Mouse (Mus musculus): ENCODE data around the gene Cox15. TPM values are rescaled to one million over a fixed set of nuclear protein-coding genes. Genes with fewer than 3 reads are reported as not detected.

Gene Cox15
- polyA plus RNA-seq, 2 experiments = 3.2 to 8.0 TPM

DNA sequence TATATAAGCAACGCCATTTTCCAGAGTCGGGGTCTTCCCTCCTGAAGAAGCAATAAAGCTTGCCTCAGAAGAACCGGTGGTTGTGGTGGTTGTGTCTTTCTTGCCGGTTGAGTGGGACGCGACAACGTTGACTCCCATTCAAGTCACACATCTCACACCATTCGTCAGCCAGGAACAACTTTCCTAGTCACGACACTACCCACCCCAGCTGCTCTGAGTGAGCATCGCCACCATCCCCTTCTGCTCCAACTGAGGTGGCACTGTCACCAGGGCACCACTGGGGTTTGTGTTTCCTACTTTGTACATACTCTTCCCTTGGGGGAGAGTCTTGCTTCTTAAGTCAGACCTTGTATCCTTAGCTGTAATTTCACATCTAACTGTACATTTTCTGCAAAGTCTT is 14.4 kb downstream of the Cox15 start:
- ATAC-seq (ENCODE audit: insufficient read depth) = no peak
- H3K9me3 ChIP-seq (ENCODE audit: control insufficient read depth, low read length) = no peaks in the 10 kb centered on the region

DNA sequence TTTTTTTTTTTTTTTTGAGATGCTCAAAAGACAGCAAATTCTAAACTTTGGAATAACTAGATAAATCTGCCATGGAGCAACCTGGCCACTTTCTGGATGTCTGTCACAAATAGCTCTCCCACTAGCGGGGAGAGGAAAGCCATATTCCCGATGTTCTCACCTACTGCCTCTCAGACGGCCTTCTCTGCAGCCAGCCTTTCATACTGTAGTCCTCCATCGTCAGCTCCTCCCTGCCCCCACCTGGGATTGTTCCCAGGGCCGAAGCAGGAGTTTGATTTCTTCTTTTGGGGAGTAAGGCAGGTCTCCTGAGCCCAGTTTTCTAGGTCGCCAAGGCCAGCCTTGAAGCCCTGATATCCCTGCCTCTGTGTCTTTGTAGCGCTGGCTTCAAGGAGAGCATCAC is 21.6 kb downstream of the Cox15 start:
- no peak overlapping the region for H3K4me3 ChIP-seq (ENCODE audit: insufficient read depth in 1 of 2, low read depth in 2 of 2, low read length in 2 of 2)
- 68% methylated on average over 7 of the region's 7 CpGs for WGBS (ENCODE audit: insufficient replicate concordance)
- DNase-seq (ENCODE audit: low read depth in 3 of 3, low spot score in 3 of 3) = no peak
- H3K4me2 ChIP-seq (ENCODE audit: low read depth) = no peak overlapping the region
- H3K9ac ChIP-seq (replicated peaks) = no peak overlapping the region
- H3K27ac ChIP-seq = no peak overlapping the region
- no peak for ATAC-seq (ENCODE audit: insufficient read depth)
- H3K27me3 ChIP-seq (ENCODE audit: control insufficient read depth, insufficient read depth, low read length) = no peaks in the 10 kb centered on the region
- peaks cover 8% of the 10 kb centered on the region for H3K36me3 ChIP-seq (replicated peaks; ENCODE audit: control insufficient read depth, insufficient read depth, low read depth)
- H3K9me3 ChIP-seq (ENCODE audit: control insufficient read depth, low read length) = no peaks in the 10 kb centered on the region
- peaks cover 2 to 4% of the 10 kb centered on the region in 2 experiments; a peak in 1 of 4 replicates for H3K4me1 ChIP-seq (replicated peaks; ENCODE audit: control insufficient read depth in 2 of 2, insufficient read depth in 2 of 2, low read length in 1 of 2)
- TF ChIP-seq CTCF (IDR thresholded peaks at IDR 0.05; ENCODE audit: low read depth) (no peak), EP300 (IDR thresholded peaks at IDR 0.05; ENCODE audit: low read depth) (no peak)

More for the DNA sequence above, 14.4 kb downstream of the Cox15 start:
- Histone ChIP-seq H3K4me3 (ENCODE audit: insufficient read depth in 1 of 2, low read depth in 2 of 2, low read length in 2 of 2) (no peak overlapping the region), H3K4me1 (replicated peaks; ENCODE audit: control insufficient read depth in 2 of 2, insufficient read depth in 2 of 2, low read length in 1 of 2) (no peaks in the 10 kb centered on the region), H3K9ac (replicated peaks) (no peak overlapping the region), H3K27me3 (ENCODE audit: control insufficient read depth, insufficient read depth, low read length) (no peaks in the 10 kb centered on the region), H3K36me3 (replicated peaks; ENCODE audit: control insufficient read depth, insufficient read depth, low read depth) (peaks cover 53% of the 10 kb centered on the region), H3K4me2 (ENCODE audit: low read depth) (no peak overlapping the region), H3K27ac (no peak overlapping the region)
- no peak for TF ChIP-seq CTCF (IDR thresholded peaks at IDR 0.05; ENCODE audit: low read depth)
- no peak for TF ChIP-seq EP300 (IDR thresholded peaks at IDR 0.05; ENCODE audit: low read depth)
- no peak for DNase-seq (ENCODE audit: low read depth in 3 of 3, low spot score in 3 of 3)
- WGBS (ENCODE audit: insufficient replicate concordance) = 86% methylated on average over 10 of the region's 10 CpGs

DNA sequence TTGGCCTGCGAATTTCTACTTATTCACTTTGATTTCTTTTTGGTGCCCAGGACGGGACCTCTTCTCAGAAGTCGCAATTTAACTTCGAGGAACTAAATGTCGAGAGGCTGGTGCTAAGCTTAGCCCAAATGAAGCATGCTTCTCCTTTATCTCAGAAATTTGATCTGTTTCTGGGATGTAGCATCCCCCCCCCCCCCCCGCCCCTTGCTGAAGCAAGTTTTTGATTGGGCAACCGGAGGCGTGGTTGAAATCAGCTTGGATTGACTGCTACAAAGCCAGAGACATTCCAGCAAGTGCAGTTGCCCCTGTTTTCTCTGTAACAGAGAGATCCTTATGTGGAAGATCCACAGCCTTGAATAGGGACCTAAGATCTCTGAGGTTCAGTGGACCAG is 22.8 kb downstream of the Cox15 start:
- no peak for TF ChIP-seq CTCF (IDR thresholded peaks at IDR 0.05; ENCODE audit: low read depth)
- TF ChIP-seq EP300 (IDR thresholded peaks at IDR 0.05; ENCODE audit: low read depth) = no peak
- no peaks in the 10 kb centered on the region for H3K9me3 ChIP-seq (ENCODE audit: control insufficient read depth, low read length)
- DNase-seq (ENCODE audit: low read depth in 3 of 3, low spot score in 3 of 3) = no peak

DNA sequence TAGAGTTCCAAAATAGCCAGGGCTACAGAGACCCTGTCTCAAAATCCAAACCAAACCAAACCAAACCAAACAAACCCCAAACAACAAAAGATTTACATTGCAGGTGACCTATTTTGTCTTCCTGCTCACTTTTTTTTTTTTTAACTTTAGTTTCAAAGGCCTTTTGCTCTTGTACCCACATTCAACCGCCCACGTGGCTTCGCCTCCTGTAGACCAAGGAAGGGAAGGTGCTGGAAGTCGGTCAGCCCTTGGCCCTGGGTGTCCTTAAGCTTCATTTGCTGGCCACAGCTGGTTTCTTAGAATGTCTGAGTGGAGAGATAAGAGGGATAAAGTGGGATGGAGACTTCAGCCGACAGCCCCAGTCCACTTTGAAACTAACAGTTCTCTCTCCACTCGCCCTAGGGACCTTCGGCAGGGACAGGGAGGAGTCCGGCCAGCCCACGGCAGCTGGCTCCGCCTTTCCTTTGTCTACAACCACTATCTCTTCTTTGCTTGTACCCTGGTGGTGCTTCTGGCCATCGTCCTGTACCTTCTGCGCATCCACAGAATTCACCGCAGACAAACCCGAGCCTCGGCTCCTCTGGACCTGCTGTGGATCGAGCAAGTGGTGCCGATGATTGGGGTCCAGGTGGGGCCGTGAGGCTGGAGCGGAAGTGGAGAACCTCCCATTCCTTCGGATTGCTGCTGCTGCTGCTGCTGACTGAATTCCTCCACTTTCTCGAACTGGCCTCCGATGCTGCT is 23.3 kb downstream of the Cox15 start:
- Histone ChIP-seq H3K9me3 (ENCODE audit: control insufficient read depth, low read length) (no peaks in the 10 kb centered on the region), H3K36me3 (replicated peaks; ENCODE audit: control insufficient read depth, insufficient read depth, low read depth) (peaks cover 6% of the 10 kb centered on the region), H3K4me2 (ENCODE audit: low read depth) (no peak overlapping the region; the same call in 1 of the 2 replicates), H3K27me3 (ENCODE audit: control insufficient read depth, insufficient read depth, low read length) (no peaks in the 10 kb centered on the region), H3K4me1 (replicated peaks; ENCODE audit: control insufficient read depth in 2 of 2, insufficient read depth in 2 of 2, low read length in 1 of 2) (peaks cover 3 to 4% of the 10 kb centered on the region in 2 experiments; a peak in 1 of 4 replicates), H3K4me3 (ENCODE audit: insufficient read depth in 1 of 2, low read depth in 2 of 2, low read length in 2 of 2) (no peak overlapping the region), H3K9ac (replicated peaks) (no peak overlapping the region), H3K27ac (no peak overlapping the region)
- ATAC-seq (ENCODE audit: insufficient read depth) (no peak), DNase-seq (ENCODE audit: low read depth in 3 of 3, low spot score in 3 of 3) (no peak)
- no peak for TF ChIP-seq EP300 (IDR thresholded peaks at IDR 0.05; ENCODE audit: low read depth)
- TF ChIP-seq CTCF (IDR thresholded peaks at IDR 0.05; ENCODE audit: low read depth) = no peak
- 54% methylated on average over 22 of the region's 22 CpGs for WGBS (ENCODE audit: insufficient replicate concordance)

More for the DNA sequence above, 22.8 kb downstream of the Cox15 start:
- no peak overlapping the region for H3K27ac ChIP-seq
- no peak overlapping the region; the same call in 1 of the 2 replicates for H3K4me2 ChIP-seq (ENCODE audit: low read depth)
- H3K27me3 ChIP-seq (ENCODE audit: control insufficient read depth, insufficient read depth, low read length) = no peaks in the 10 kb centered on the region
- ATAC-seq (ENCODE audit: insufficient read depth) = no peak
- peaks cover 3 to 4% of the 10 kb centered on the region in 2 experiments; a peak in 1 of 4 replicates for H3K4me1 ChIP-seq (replicated peaks; ENCODE audit: control insufficient read depth in 2 of 2, insufficient read depth in 2 of 2, low read length in 1 of 2)
- H3K4me3 ChIP-seq (ENCODE audit: insufficient read depth in 1 of 2, low read depth in 2 of 2, low read length in 2 of 2) = no peak overlapping the region
- 63% methylated on average over 8 of the region's 8 CpGs for WGBS (ENCODE audit: insufficient replicate concordance)
- no peak overlapping the region for H3K9ac ChIP-seq (replicated peaks)
- H3K36me3 ChIP-seq (replicated peaks; ENCODE audit: control insufficient read depth, insufficient read depth, low read depth) = peaks cover 6% of the 10 kb centered on the region

DNA sequence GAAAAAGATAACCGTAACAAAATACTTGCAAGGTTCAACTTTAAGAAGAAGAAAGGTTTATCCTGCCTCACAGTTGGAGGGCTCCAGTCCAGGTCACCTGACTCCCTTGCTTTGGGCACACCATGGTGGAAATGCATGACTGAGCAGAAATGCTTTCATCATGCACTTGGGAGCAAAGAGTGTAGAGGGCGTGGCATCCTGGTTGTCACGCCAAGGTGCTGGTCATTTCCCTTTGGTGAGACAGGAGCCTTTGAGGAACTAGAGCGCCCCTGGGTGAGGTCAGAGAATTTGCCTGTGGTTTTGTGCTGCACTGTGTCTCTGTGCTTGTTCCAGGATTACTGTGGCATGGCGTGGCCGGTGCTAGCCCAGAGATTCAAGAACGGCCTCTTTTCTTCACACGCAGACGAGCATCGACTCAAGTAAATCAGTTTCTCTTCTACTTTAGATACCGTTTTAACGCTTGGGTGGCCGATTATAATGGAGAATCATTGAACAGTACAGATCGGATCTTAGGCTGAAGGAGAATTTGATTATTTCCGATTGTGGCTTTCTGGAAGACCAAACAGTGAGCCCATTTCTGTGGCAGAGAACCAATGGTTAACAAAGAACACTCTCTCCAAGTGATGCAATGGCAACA is 26.2 kb downstream of the Cox15 start:
- H3K36me3 ChIP-seq (replicated peaks; ENCODE audit: control insufficient read depth, insufficient read depth, low read depth) = no peaks in the 10 kb centered on the region
- no peak overlapping the region for H3K27ac ChIP-seq
- no peaks in the 10 kb centered on the region for H3K9me3 ChIP-seq (ENCODE audit: control insufficient read depth, low read length)
- H3K4me2 ChIP-seq (ENCODE audit: low read depth) = no peak overlapping the region
- H3K4me3 ChIP-seq (ENCODE audit: insufficient read depth in 1 of 2, low read depth in 2 of 2, low read length in 2 of 2) = no peak overlapping the region
- H3K4me1 ChIP-seq (replicated peaks; ENCODE audit: control insufficient read depth in 2 of 2, insufficient read depth in 2 of 2, low read length in 1 of 2) = peaks cover 3 to 4% of the 10 kb centered on the region in 2 experiments; a peak in 2 of 4 replicates
- ATAC-seq (ENCODE audit: insufficient read depth) (no peak), DNase-seq (ENCODE audit: low read depth in 3 of 3, low spot score in 3 of 3) (peak in 1 of 3 experiments; percentile 30)
- H3K27me3 ChIP-seq (ENCODE audit: control insufficient read depth, insufficient read depth, low read length) = no peaks in the 10 kb centered on the region
- WGBS (ENCODE audit: insufficient replicate concordance) = 70% methylated on average over 15 of the region's 15 CpGs
- no peak overlapping the region for H3K9ac ChIP-seq (replicated peaks)
- TF ChIP-seq EP300 (IDR thresholded peaks at IDR 0.05; ENCODE audit: low read depth) (no peak), CTCF (IDR thresholded peaks at IDR 0.05; ENCODE audit: low read depth) (no peak)
